Mouse (Mus musculus): ENCODE measurements around the gene Fgf14. TPM values are rescaled to one million over a fixed set of nuclear protein-coding genes. Genes with fewer than 3 reads are reported as not detected.
"Not testable (repeated sequence)": the region's sequence is repeated elsewhere in the genome, so short reads cannot be mapped to it uniquely, and the experiment has no call there.

Fgf14 gene
- under 1 TPM; 0.11 to 0.12 TPM for total RNA-seq (2021)
- long read RNA-seq, experiment 1, result 0 reads
- long read RNA-seq, experiment 2, result 0 reads

- DNase-seq, result no peak
Measured at GRCm38 (mm10) chr14:124676506-124677177, at the start of gene Fgf14. Gene Fgf14, minus strand, starts transcription at chr14:124677127.

- no peak for DNase-seq
Measured at GRCm38 (mm10) chr14:124677379-124677778, 452 bp upstream of the Fgf14 start.

GRCm38 (mm10) chr14:124675654-124676505 is 1.0 kb downstream of the Fgf14 start:
- DNase-seq, result peak; percentile 3

GRCm38 (mm10) chr14:124675142-124675653 is 1.7 kb downstream of the Fgf14 start:
- no peak for DNase-seq

GRCm38 (mm10) chr14:124674536-124675141 is 2.3 kb downstream of the Fgf14 start:
- DNase-seq, result no peak

- DNase-seq, result no peak
Measured at GRCm38 (mm10) chr14:124669739-124670138, 7.2 kb downstream of the Fgf14 start.

- DNase-seq, result no peak
Measured at GRCm38 (mm10) chr14:124642822-124643221, 34.1 kb downstream of the Fgf14 start.

GRCm38 (mm10) chr14:124634881-124635280 is 42.0 kb downstream of the Fgf14 start:
- DNase-seq, result no peak

GRCm38 (mm10) chr14:124613473-124613872 is 63.5 kb downstream of the Fgf14 start:
- no peak for DNase-seq

- no peak for DNase-seq
Measured at GRCm38 (mm10) chr14:124606036-124606711, 70.8 kb downstream of the Fgf14 start.

- DNase-seq, result no peak
Measured at GRCm38 (mm10) chr14:124605031-124605743, 71.7 kb downstream of the Fgf14 start.

GRCm38 (mm10) chr14:124576571-124576970 is 100.4 kb downstream of the Fgf14 start:
- no peak for DNase-seq

GRCm38 (mm10) chr14:124575130-124575885 is 101.6 kb downstream of the Fgf14 start:
- DNase-seq, result no peak

GRCm38 (mm10) chr14:124566445-124566844 is 110.5 kb downstream of the Fgf14 start:
- no peak for DNase-seq

- DNase-seq, result no peak
Measured at GRCm38 (mm10) chr14:124561544-124561943, 115.4 kb downstream of the Fgf14 start.

- no peak for DNase-seq
Measured at GRCm38 (mm10) chr14:124536106-124536505, 140.8 kb downstream of the Fgf14 start.

- not testable (repeated sequence) for DNase-seq
Measured at GRCm38 (mm10) chr14:124535376-124535775, 141.6 kb downstream of the Fgf14 start.

- DNase-seq, result no peak
Measured at GRCm38 (mm10) chr14:124532051-124532450, 144.9 kb downstream of the Fgf14 start.

- no peak for DNase-seq
Measured at GRCm38 (mm10) chr14:124512009-124512408, 164.9 kb downstream of the Fgf14 start.

- no peak for DNase-seq
Measured at GRCm38 (mm10) chr14:124488971-124489370, 188.0 kb downstream of the Fgf14 start.

GRCm38 (mm10) chr14:124485261-124485660 is 191.7 kb downstream of the Fgf14 start:
- no peak for DNase-seq

Measured in gastrocnemius, postnatal 10 days (tissue).